Mouse (Mus musculus): ENCODE results near the gene Kcnh5.

Kcnh5 gene

GRCm38 (mm10) chr12:75176691-75177645, at the start of gene Kcnh5:
Kcnh5 (minus strand) TSS chr12:75177332.
- peak; percentile 65 for DNase-seq (ENCODE audit: low read depth, low spot score)

GRCm38 (mm10) chr12:75223966-75224365, 46.8 kb upstream of the Kcnh5 start:
- DNase-seq (ENCODE audit: low read depth, low spot score), result no peak

GRCm38 (mm10) chr12:75189413-75189812, 12.3 kb upstream of the Kcnh5 start:
- DNase-seq (ENCODE audit: low read depth, low spot score), result no peak

- no peak for DNase-seq (ENCODE audit: low read depth, low spot score)
Observed at GRCm38 (mm10) chr12:75182646-75183045, 5.5 kb upstream of the Kcnh5 start.

GRCm38 (mm10) chr12:75179491-75179890, 2.4 kb upstream of the Kcnh5 start:
- no peak for DNase-seq (ENCODE audit: low read depth, low spot score)

- DNase-seq (ENCODE audit: low read depth, low spot score), result peak; percentile 4
Observed at GRCm38 (mm10) chr12:75177646-75178030, 506 bp upstream of the Kcnh5 start.

GRCm38 (mm10) chr12:75175931-75176565, 1.1 kb downstream of the Kcnh5 start:
- DNase-seq (ENCODE audit: low read depth, low spot score), result no peak

- DNase-seq (ENCODE audit: low read depth, low spot score), result peak; percentile 18
Observed at GRCm38 (mm10) chr12:75170970-75171369, 6.2 kb downstream of the Kcnh5 start.

GRCm38 (mm10) chr12:75153076-75153568, 24.0 kb downstream of the Kcnh5 start:
- DNase-seq (ENCODE audit: low read depth, low spot score), result no peak

- no peak for DNase-seq (ENCODE audit: low read depth, low spot score)
Observed at GRCm38 (mm10) chr12:75139792-75140191, 37.3 kb downstream of the Kcnh5 start.

- DNase-seq (ENCODE audit: low read depth, low spot score), result no peak
Observed at GRCm38 (mm10) chr12:75091921-75092320, 85.2 kb downstream of the Kcnh5 start.

- no peak for DNase-seq (ENCODE audit: low read depth, low spot score)
Observed at GRCm38 (mm10) chr12:75090957-75091356, 86.2 kb downstream of the Kcnh5 start.

GRCm38 (mm10) chr12:75077175-75077574, 100.0 kb downstream of the Kcnh5 start:
- no peak for DNase-seq (ENCODE audit: low read depth, low spot score)

GRCm38 (mm10) chr12:75071043-75071442, 106.1 kb downstream of the Kcnh5 start:
- DNase-seq (ENCODE audit: low read depth, low spot score), result no peak

GRCm38 (mm10) chr12:75062571-75062970, 114.6 kb downstream of the Kcnh5 start:
- DNase-seq (ENCODE audit: low read depth, low spot score), result no peak

GRCm38 (mm10) chr12:75061731-75062130, 115.4 kb downstream of the Kcnh5 start:
- DNase-seq (ENCODE audit: low read depth, low spot score), result no peak

GRCm38 (mm10) chr12:75053731-75054130, 123.4 kb downstream of the Kcnh5 start:
- no peak for DNase-seq (ENCODE audit: low read depth, low spot score)

- no peak for DNase-seq (ENCODE audit: low read depth, low spot score)
Observed at GRCm38 (mm10) chr12:75036694-75037093, 140.4 kb downstream of the Kcnh5 start.

- DNase-seq (ENCODE audit: low read depth, low spot score), result no peak
Observed at GRCm38 (mm10) chr12:75031970-75032864, 144.9 kb downstream of the Kcnh5 start.

GRCm38 (mm10) chr12:74971187-74971586, 205.9 kb downstream of the Kcnh5 start:
- no peak for DNase-seq (ENCODE audit: low read depth, low spot score)

- no peak for DNase-seq (ENCODE audit: low read depth, low spot score)
Observed at GRCm38 (mm10) chr12:74969420-74969819, 207.7 kb downstream of the Kcnh5 start.

- DNase-seq (ENCODE audit: low read depth, low spot score), result no peak
Observed at GRCm38 (mm10) chr12:74966266-74966665, 210.9 kb downstream of the Kcnh5 start.
